Mouse (Mus musculus): ENCODE results near the gene Tenm3.

GRCm38 (mm10) chr8:48742741-48743140 lies 101.0 kb downstream of the Tenm3 start:
- TF ChIP-seq POLR2A (IDR thresholded peaks at IDR 0.05; ENCODE audit: insufficient read length, low read depth) (no peak), MAX (IDR thresholded peaks at IDR 0.05; ENCODE audit: low read depth) (no peak), TCF12 (IDR thresholded peaks at IDR 0.05; ENCODE audit: insufficient read depth, poor library complexity, severe bottlenecking) (no peak), SRF (IDR thresholded peaks at IDR 0.05; ENCODE audit: control insufficient read depth, insufficient read length, low read depth) (no peak), POLR2AphosphoS2 (IDR thresholded peaks at IDR 0.05; ENCODE audit: insufficient read length, low read depth) (no peak), CEBPB (IDR thresholded peaks at IDR 0.05; ENCODE audit: insufficient read depth, poor library complexity, severe bottlenecking) (no peak), USF1 (IDR thresholded peaks at IDR 0.05; ENCODE audit: low read depth) (no peak)
